Mouse (Mus musculus) embryonic fibroblast, embryonic 13.5 days (primary cell): ENCODE data around the gene Cdh23.

Experiments
- CTCF ChIP-seq: IDR thresholded peaks from 2 replicates; pipeline ENCODE4 v1.5.1; 2011; ENCODE audit warnings: mild to moderate bottlenecking, control low read depth, low read length, moderate library complexity, borderline replicate concordance; ENCODE audit not compliant: insufficient read depth
- POLR2A ChIP-seq: IDR thresholded peaks from 2 replicates; pipeline ENCODE4 v1.6.1; 2011; ENCODE audit warnings: low read depth, mild to moderate bottlenecking, control low read depth, low read length, moderate library complexity

- TF ChIP-seq CTCF (no peak), POLR2A (no peak)
These were observed 222.4 kb downstream of the Cdh23 start for GRCm38 (mm10) chr10:60473782-60474322.
